Comparison of ENCODE assay signal across 9 mouse cellular contexts in the genomic region with DNA sequence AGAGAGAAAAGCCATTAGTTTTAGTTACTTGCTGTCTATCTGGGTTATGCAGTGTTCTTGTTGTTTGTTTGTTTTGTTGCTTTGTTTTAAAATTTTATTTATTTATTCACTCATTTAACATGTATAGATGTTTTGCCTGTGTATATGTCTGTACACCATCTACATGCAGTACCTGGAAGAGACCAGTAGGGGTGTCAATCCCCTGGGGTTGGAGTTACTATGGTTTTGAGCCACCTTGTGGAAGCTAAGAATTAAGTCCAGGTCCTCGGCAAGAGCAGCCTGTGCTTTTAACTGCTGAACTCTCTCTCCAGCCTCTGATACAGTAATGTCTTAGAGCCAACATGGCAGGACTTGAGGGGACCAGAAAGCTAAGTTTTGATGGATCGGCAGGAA. TPM values are rescaled to one million over a fixed set of nuclear protein-coding genes. Genes with fewer than 3 reads are reported as not detected.
DNase-seq lines count a peak whose midpoint lies in the region; ATAC-seq and TF ChIP-seq lines count a peak whose summit lies in the region.
"Had no signal": no experiment of that assay in that cellular context is flagged by ENCODE, and none has a peak within 500 bp of the region (broad histone marks: within the 10 kb centered on the region; RNA-seq: fewer than 3 reads in every experiment).

No protein-coding gene starts in this region.

- intact Hi-C loops in left cerebral cortex, adult 2 months (cut with DNase I) = no loop called here

- TF ChIP-seq CTCF in left cerebral cortex, adult 2 months (IDR thresholded peaks at IDR 0.05) = peak; percentile 26

- H3K36me3 ChIP-seq in embryonic facial prominence, embryonic 15.5 days = no peaks in the 10 kb centered on the region
- H3K36me3 ChIP-seq in midbrain, embryonic 13.5 days = no peaks in the 10 kb centered on the region
- H3K36me3 ChIP-seq: lung, embryonic 15.5 days had no signal

- H3K9ac ChIP-seq in embryonic facial prominence, embryonic 15.5 days = no peak overlapping the region
- no peak overlapping the region for H3K9ac ChIP-seq in midbrain, embryonic 13.5 days (replicated peaks)
- H3K9ac ChIP-seq: lung, embryonic 15.5 days had no signal

- no peak for ATAC-seq in embryonic facial prominence, embryonic 15.5 days (ENCODE audit: insufficient number of reproducible peaks, low FRiP score, low TSS enrichment, low read depth)
- ATAC-seq in midbrain, embryonic 13.5 days = no peak
- ATAC-seq in monocyte, adult 5-6 weeks (replicated peaks; ENCODE audit: insufficient number of reproducible peaks, low FRiP score, low TSS enrichment, poor library complexity, severe bottlenecking) = no peak

- H3K4me3 ChIP-seq in left cerebral cortex, adult 2 months = no peak overlapping the region
- H3K4me3 ChIP-seq in embryonic facial prominence, embryonic 15.5 days (replicated peaks) = no peak overlapping the region
- H3K4me3 ChIP-seq in midbrain, embryonic 13.5 days (replicated peaks) = no peak overlapping the region
- H3K4me3 ChIP-seq: lung, embryonic 15.5 days had no signal

- WGBS in embryonic facial prominence, embryonic 15.5 days = 71% methylated on average over 2 of the region's 2 CpGs
- WGBS in midbrain, embryonic 13.5 days = 94% methylated on average over 2 of the region's 2 CpGs

- peaks cover 21% of the 10 kb centered on the region for H3K4me1 ChIP-seq in embryonic facial prominence, embryonic 15.5 days
- H3K4me1 ChIP-seq in midbrain, embryonic 13.5 days (replicated peaks) = peaks cover 14% of the 10 kb centered on the region
- H3K4me1 ChIP-seq: lung, embryonic 15.5 days had no signal

- no peaks in the 10 kb centered on the region for H3K9me3 ChIP-seq in embryonic facial prominence, embryonic 15.5 days (replicated peaks)
- H3K9me3 ChIP-seq in midbrain, embryonic 13.5 days = no peaks in the 10 kb centered on the region
- H3K9me3 ChIP-seq: lung, embryonic 15.5 days had no signal

- no peak for DNase-seq in left cerebral cortex, adult 2 months (ENCODE audit: extremely low spot score in 1 of 2, low spot score in 2 of 2)
- DNase-seq in left cerebral cortex, adult 18-20 months (ENCODE audit: low spot score in 2 of 2) = no peak
- peak; percentile 85 for DNase-seq in R1 (ENCODE audit: low read depth, low spot score)
- DNase-seq in right cerebral cortex, adult 18-20 months = no peak
- DNase-seq: kidney, postnatal 14 days had no signal

- no peaks in the 10 kb centered on the region for H3K27me3 ChIP-seq in embryonic facial prominence, embryonic 15.5 days
- no peaks in the 10 kb centered on the region for H3K27me3 ChIP-seq in midbrain, embryonic 13.5 days
- H3K27me3 ChIP-seq: lung, embryonic 15.5 days had no signal

- H3K4me2 ChIP-seq in embryonic facial prominence, embryonic 15.5 days (replicated peaks) = no peak overlapping the region
- H3K4me2 ChIP-seq in midbrain, embryonic 13.5 days (replicated peaks) = no peak overlapping the region
- H3K4me2 ChIP-seq: lung, embryonic 15.5 days had no signal

- H3K27ac ChIP-seq in left cerebral cortex, adult 2 months = no peak overlapping the region
- H3K27ac ChIP-seq in embryonic facial prominence, embryonic 15.5 days (replicated peaks) = peak overlapping the region; percentile 65; the same call in 1 of the 2 replicates
- peak overlapping the region; percentile 55; the same call in 1 of the 2 replicates for H3K27ac ChIP-seq in midbrain, embryonic 13.5 days
- H3K27ac ChIP-seq: lung, embryonic 15.5 days had no signal

RNA-seq across cellular contexts. Expression of gene Brd7, which starts 21.2 kb away (rescaled TPM):
- total RNA-seq in left cerebral cortex, adult 2 months (2021) = 10 to 100 TPM; 45.6 to 57.3 TPM
- 10 to 100 TPM; 51.1 to 53.5 TPM for total RNA-seq in left cerebral cortex, adult 18-20 months (2021)
- 70.3 and 72.8 TPM in 2 replicates for polyA plus RNA-seq in embryonic facial prominence, embryonic 15.5 days (2015; fragmentation: Nextera tagmentation; extraction: Ambion mirVana)
- 72.0 and 79.9 TPM in 2 replicates for polyA plus RNA-seq in midbrain, embryonic 13.5 days (2015; fragmentation: Nextera tagmentation; extraction: Ambion mirVana)
- 64.0 to 69.8 TPM (median 69.1 TPM) in 3 replicates for total RNA-seq in monocyte, adult 5-6 weeks (2017)
